Mouse (Mus musculus) brown adipose tissue, adult 24 weeks (tissue): Measurements from ENCODE around the gene Adgrl3. TPM values are rescaled to one million over a fixed set of nuclear protein-coding genes. Genes with fewer than 3 reads are reported as not detected.

Experiments used
- H3K27ac ChIP-seq: fragments of 200-500 bp; replicated peaks from 2 replicates; pipeline ENCODE4 v1.5.1; 2012; ENCODE audit warnings: low read depth, mild to moderate bottlenecking, low read length
- H3K4me1 ChIP-seq: fragments of 200-500 bp; 2 replicates; pipeline ENCODE4 v1.6.1; 2012; ENCODE audit warnings: low read length, mixed read lengths; ENCODE audit not compliant: control insufficient read depth, insufficient read depth, insufficient read length
- H3K4me3 ChIP-seq: fragments of 200-500 bp; 2 replicates; pipeline ENCODE4 v1.5.1; 2012; ENCODE audit warnings: low read depth, mild to moderate bottlenecking, low read length, moderate library complexity; ENCODE audit not compliant: insufficient read depth
- polyA plus RNA-seq: library from polyadenylated mRNA; stranded (reverse); fragments of >200 nt; gene quantifications from 2 replicates; pipeline ENCODE4 v1.2.4, GENCODE M21; 2012; ENCODE audit not compliant: missing spikeins, insufficient read depth, insufficient read length

Gene Adgrl3
- polyA plus RNA-seq, 1 experiment: 0.71 TPM

DNA sequence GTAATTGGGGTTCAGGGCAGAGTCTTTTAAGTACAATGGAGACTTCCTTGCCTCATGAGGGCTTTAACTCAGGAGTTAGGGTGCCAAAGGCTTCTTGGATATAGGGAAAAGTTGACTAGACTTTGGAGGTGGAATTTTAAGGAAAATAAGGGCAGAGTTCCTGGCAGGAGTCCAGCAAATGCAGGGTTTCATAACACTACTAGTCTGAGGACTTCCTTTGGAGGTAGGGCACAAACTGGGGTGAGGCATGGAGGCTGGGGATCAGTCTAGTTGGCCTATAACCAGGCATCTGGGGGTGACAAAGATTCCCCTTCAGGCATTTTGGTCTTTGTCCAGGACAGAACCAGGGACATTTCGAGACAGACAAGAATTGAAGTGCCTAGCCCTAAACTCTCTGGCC lies 546.6 kb downstream of the Adgrl3 start:
- peak overlapping the region; percentile 72 for H3K27ac ChIP-seq

GRCm38 (mm10) chr5:81568743-81569142 lies 548.8 kb downstream of the Adgrl3 start:
- Histone ChIP-seq H3K4me1 (peaks cover 2% of the 10 kb centered on the region), H3K27ac (0 out of 2 replicates have a peak overlapping the region, but pooled peaks have one; percentile 58), H3K4me3 (no peak overlapping the region)

More for the DNA sequence above, 546.6 kb downstream of the Adgrl3 start:
- peaks cover 2% of the 10 kb centered on the region for H3K4me1 ChIP-seq
- H3K4me3 ChIP-seq: no peak overlapping the region

DNA sequence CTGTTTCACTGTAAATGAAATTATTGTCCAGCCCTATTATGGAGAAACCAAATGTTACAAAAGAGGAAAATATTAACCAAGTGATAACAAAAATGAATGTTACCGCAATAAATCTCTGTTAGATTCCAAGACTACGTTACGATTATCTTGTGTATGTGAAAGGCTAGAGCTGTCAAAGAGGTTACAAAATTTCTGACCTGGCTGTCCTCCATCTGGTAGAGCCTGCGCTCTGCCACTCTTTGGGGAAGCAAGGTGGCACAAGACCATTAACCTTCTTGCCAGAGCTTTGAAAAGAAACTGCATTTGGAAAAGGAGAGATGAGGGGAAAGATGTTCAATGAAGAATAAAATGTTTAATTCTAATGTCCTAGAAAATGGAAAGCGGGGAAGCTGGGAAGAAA lies 562.9 kb downstream of the Adgrl3 start:
- Histone ChIP-seq H3K27ac (peak overlapping the region; percentile 45; the same call in 1 of the 2 replicates), H3K4me1 (no peaks in the 10 kb centered on the region), H3K4me3 (no peak overlapping the region)

- Histone ChIP-seq H3K27ac (peak overlapping the region; percentile 45; the same call in 1 of the 2 replicates), H3K4me3 (no peak overlapping the region), H3K4me1 (no peaks in the 10 kb centered on the region)
Observed at GRCm38 (mm10) chr5:81583425-81583824, 563.5 kb downstream of the Adgrl3 start.

GRCm38 (mm10) chr5:81584945-81585344 lies 565.0 kb downstream of the Adgrl3 start:
- Histone ChIP-seq H3K4me3 (no peak overlapping the region), H3K27ac (no peak overlapping the region), H3K4me1 (no peaks in the 10 kb centered on the region)

DNA sequence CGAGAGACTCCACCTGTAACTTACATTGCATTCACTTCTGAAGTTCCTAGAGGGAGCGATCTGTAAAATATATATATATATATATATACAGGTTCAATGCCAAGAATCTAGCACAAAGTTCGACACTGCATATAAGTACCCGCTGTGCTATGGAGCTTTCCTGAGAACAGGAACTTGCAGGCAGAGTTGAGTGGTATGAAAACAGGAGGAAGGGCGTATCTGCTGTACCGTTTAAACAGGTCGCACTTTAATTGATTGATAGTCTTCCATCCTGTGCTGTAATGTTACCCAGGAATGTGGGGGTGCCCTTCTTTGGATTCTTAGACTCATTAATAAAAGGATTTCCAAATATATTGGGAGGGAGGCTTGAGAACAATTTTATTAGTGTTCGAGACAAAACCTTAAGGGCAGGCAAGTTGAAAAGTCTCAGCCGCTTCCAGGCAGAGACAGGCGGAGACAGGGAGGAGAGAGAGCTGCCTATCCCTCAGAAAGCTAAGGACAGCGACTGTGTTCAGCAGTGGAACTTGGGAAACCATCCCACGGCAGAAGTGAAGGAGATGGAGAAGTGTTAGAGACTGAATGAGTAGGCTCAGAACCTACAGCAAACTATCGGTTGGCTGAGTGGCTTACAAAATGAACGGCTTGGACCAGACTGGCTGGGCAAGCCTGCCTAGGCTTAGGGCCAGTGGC lies 570.2 kb downstream of the Adgrl3 start:
- Histone ChIP-seq H3K4me1 (no peaks in the 10 kb centered on the region), H3K4me3 (no peak overlapping the region), H3K27ac (no peak overlapping the region)

DNA sequence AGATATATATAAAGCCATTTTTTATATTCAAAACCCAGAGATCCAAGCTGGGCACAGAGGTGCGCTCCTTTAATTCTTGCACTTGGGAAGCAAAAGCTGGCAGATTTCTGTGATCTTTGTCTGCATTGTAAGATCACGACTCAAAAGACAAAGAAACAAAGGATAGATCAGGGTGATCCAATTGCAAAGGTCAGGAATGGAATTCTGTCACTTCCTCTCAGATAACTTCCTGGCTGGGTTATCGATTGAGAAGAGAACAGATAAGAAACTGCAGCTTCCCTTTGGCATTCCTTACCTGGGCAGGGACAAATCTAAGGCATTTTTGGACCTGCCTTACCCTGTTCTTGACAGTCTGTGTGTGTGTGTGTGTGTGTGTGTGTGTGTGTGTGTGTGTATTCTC lies 571.5 kb downstream of the Adgrl3 start:
- Histone ChIP-seq H3K4me3 (no peak overlapping the region), H3K27ac (no peak overlapping the region), H3K4me1 (no peaks in the 10 kb centered on the region)

DNA sequence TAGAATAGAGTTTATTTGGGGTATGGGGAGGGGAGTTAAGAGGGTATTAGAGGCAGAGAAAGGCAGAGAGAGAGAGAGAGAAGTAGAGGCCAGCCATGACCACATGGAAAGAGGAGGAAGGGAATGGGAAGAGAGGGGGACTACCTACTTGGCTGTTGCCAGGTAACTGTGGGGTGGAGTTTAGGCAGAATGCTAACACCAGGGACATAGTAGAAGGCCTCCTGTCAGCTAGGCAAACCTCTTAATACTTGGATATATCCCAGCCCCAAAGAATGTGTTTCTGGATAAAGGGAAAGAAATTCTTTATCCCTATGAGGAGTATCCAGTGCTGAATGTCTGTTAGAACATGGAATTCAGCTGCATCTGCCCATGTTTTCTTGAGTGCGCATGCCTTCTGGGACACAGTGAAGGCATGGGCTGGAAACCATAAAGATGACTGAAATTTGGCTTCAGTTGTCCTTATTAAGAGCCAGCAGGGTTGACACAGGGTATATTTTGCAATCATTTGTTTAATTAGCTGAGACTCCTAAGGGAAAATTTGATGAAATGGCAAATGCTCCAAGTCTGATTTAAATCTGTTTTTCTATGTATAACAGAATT lies 573.6 kb downstream of the Adgrl3 start:
- H3K4me1 ChIP-seq: no peaks in the 10 kb centered on the region
- no peak overlapping the region for H3K4me3 ChIP-seq
- no peak overlapping the region for H3K27ac ChIP-seq

DNA sequence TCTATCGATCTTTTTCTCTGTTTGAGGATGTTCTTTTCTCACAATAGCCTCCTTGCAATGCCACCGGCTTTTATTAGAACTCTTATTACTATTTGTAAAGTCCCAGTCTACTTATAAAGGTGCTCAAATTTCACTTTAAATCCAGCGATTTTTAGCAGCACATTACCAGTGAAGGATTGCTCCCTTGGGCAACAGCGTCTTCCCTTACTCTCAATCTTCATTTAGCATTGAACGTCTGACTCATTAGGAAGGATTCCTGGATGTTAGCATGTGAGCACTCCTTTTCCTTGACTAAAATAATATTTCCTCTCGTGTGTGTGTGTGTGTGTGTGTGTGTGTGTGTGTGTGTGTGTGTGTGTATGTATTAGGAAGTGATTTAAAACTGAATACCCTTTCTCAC lies 578.1 kb downstream of the Adgrl3 start:
- H3K4me1 ChIP-seq: no peaks in the 10 kb centered on the region
- H3K27ac ChIP-seq: no peak overlapping the region

DNA sequence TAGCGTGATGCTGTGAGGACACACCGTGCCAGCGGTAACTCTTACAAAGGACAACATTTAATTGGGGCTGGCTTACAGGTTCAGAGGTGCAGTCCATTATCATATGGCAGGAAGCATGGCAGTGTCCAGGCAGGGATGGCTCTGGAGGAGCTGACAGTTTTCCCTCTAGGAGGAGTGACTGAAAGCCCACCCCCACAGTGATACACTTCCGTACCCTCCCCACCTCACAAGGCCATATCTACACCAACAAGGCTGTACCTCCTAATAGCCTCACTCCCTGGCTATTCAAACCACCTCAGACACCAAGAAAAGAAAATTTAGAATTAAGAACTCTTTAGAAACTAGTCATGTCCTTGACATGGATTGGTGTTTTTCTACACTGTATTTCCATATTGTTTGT lies 583.0 kb downstream of the Adgrl3 start:
- no peak overlapping the region for H3K4me3 ChIP-seq
- H3K27ac ChIP-seq: no peak overlapping the region
- H3K4me1 ChIP-seq: no peaks in the 10 kb centered on the region

More for the DNA sequence above, 578.1 kb downstream of the Adgrl3 start:
- H3K4me3 ChIP-seq: no peak overlapping the region

- H3K27ac ChIP-seq: no peak overlapping the region
- H3K4me1 ChIP-seq: no peaks in the 10 kb centered on the region
- H3K4me3 ChIP-seq: no peak overlapping the region
Observed at GRCm38 (mm10) chr5:81605646-81606045, 585.7 kb downstream of the Adgrl3 start.

DNA sequence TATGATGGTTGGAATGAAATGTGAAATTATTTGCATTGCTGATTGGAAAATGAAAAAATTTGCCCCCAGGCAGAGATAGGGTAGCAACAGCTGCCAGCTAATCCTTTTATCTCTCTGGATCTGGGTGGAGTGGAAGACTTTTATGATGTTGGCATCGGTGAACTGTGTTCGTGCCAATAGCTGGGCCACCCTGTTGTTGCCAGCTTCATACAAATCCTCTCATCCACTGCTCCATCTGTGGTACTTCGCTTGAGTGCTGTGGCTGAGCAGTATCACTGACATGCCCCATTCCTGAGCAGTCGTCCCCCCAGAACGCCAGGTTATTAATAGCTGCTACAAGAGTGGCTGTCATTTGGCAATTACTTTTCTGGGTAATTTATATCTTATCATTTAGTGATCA lies 590.3 kb downstream of the Adgrl3 start:
- no peaks in the 10 kb centered on the region for H3K4me1 ChIP-seq
- H3K4me3 ChIP-seq: no peak overlapping the region
- H3K27ac ChIP-seq: no peak overlapping the region

GRCm38 (mm10) chr5:81614674-81615073 lies 594.7 kb downstream of the Adgrl3 start:
- Histone ChIP-seq H3K4me3 (no peak overlapping the region), H3K27ac (no peak overlapping the region), H3K4me1 (no peaks in the 10 kb centered on the region)

DNA sequence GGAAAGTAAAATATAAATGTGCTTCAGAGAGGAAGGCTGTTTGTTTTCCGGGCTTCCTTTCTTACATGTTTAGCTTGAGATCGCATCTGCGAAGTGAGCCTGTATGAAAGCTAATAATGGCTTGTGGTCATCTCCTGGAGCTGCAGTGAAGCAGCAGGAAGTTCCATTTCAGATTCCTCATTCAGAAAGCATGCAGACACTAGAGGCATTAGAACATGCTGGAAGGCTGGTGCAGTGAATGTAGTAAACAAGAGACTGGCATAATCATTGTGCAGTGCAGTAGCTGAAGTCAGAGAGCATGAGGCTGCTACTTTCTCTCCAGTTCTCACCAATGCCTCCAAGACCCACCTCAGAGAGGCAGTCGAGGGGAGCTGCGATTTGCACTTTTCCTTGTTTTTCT lies 601.2 kb downstream of the Adgrl3 start:
- H3K4me3 ChIP-seq: no peak overlapping the region
- no peak overlapping the region for H3K27ac ChIP-seq
- H3K4me1 ChIP-seq: no peaks in the 10 kb centered on the region

DNA sequence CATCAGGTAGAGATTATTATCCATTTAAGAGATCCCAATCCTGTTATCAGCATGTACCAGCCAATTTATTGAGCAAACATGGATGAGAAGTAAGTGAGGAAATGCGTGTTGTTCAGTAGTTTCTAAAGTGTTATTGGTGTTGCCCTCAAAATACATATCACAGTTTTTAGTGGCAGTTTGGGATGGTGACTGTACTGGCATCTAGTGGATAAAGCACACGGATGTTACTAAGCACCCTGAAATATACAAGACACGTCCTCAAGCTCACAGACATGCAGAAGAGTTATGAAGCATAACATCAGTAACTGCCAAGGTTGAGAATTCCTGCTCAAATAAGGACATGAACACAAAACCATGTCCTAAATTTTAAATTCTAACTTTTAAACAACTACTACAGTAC lies 601.8 kb downstream of the Adgrl3 start:
- Histone ChIP-seq H3K27ac (no peak overlapping the region), H3K4me3 (no peak overlapping the region), H3K4me1 (no peaks in the 10 kb centered on the region)

DNA sequence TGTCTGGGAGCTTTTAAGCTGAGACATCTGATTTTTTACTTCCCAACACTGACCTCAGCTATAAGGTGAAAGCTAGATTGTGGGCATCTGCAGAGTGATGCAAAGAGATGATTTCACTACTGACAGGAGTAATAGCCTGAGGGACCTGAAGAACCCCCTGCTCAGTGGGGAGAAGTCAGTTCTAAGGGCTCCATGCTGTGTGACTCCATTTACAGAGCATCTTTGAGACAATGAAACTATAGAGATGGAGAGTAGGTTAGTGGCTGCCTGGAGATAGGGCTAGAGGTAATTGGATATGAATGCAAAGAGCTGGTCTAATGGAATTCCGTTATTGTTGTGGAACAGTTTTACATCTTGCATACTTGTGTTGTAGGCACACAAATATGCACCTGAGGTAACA lies 603.9 kb downstream of the Adgrl3 start:
- no peak overlapping the region for H3K27ac ChIP-seq
- no peaks in the 10 kb centered on the region for H3K4me1 ChIP-seq
- H3K4me3 ChIP-seq: no peak overlapping the region
